Mouse (Mus musculus) hindbrain, embryonic 12.5 days (tissue): ENCODE measurements around the gene Chchd3. TPM values are rescaled to one million over a fixed set of nuclear protein-coding genes. Genes with fewer than 3 reads are reported as not detected.

ENCODE experiments used
- ATAC-seq: fragments of 200-750 bp; cut with Nextera tagmentation; 2 replicates; pipeline ENCODE4 v1.8.0; 2017; ENCODE audit warnings: moderate TSS enrichment; ENCODE audit not compliant: low FRiP score
- H3K27ac ChIP-seq: fragments of 300-500 bp; sonication (generic); 2 replicates; pipeline ENCODE4 v1.5.1; 2016; ENCODE audit warnings: mild to moderate bottlenecking
- H3K27me3 ChIP-seq: fragments of 300-500 bp; sonication (generic); 2 replicates; pipeline ENCODE4 v1.6.1; 2016; ENCODE audit warnings: mild to moderate bottlenecking
- H3K36me3 ChIP-seq: fragments of 300-500 bp; sonication (generic); 2 replicates; pipeline ENCODE4 v1.6.1; 2016; ENCODE audit warnings: mild to moderate bottlenecking
- H3K4me1 ChIP-seq: fragments of 300-500 bp; sonication (generic); 2 replicates; pipeline ENCODE4 v1.6.1; 2016
- H3K4me2 ChIP-seq: fragments of 300-500 bp; sonication (generic); replicated peaks from 2 replicates; pipeline ENCODE4 v1.6.1; 2016; ENCODE audit warnings: mild to moderate bottlenecking
- H3K4me3 ChIP-seq: fragments of 300-500 bp; sonication (generic); 2 replicates; pipeline ENCODE4 v1.5.1; 2016; ENCODE audit warnings: mild to moderate bottlenecking
- H3K9ac ChIP-seq: fragments of 300-500 bp; sonication (generic); 2 replicates; pipeline ENCODE4 v1.6.1; 2016; ENCODE audit warnings: mild to moderate bottlenecking, moderate library complexity
- H3K9me3 ChIP-seq: fragments of 300-500 bp; sonication (generic); replicated peaks from 2 replicates; pipeline ENCODE4 v1.6.1; 2016; ENCODE audit warnings: mild to moderate bottlenecking
- WGBS: fragments of 180-500 bp; shearing (Covaris S2); methylation state at CpG from one replicate; pipeline ENCODE4 v1.1.7; 2016; 5-methylcytosine and 5-hydroxymethylcytosine counted together
- polyA plus RNA-seq: library from polyadenylated mRNA; unstranded; fragments of >200 nt; fragmentation: Nextera tagmentation; extraction: Ambion mirVana; gene quantifications from 2 replicates; pipeline ENCODE4 v1.2.1, GENCODE M21; 2016

Gene Chchd3
- polyA plus RNA-seq, 1 experiment from 2014 or later = 118 TPM

DNA sequence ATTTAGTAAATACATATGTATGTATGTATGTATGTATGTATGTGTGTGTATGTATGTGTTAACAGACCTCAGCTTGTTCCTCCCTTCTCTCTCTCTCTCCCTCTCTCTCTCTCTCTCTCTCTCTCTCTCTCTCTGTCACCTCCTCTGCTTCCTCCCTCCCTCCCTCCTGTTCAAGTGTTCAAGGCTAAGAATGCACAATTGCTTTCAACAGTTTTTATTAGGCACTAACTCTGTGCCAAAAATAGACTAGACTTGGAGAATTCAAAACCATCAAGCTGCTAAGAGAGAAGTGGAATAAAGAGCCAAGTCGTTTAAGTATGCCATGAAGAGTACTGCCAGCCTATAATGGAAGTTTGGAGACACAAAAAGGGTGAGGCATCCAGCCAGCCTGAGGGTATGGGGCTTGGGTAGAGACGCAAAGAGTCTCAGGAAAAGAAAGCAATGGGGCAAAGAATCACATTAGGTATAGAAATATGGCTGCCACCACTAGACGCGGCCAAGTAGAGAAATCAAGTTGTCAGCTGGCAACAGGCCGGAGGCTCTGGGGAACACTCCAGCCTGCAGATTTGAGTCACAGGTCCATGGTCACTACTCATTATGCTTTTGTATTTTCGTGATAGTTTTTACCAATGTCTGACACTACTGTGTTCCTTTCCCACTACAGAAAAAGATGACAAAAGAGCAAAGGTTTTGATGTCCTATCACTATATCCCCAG, 10.2 kb downstream of the Chchd3 start:
- Histone ChIP-seq H3K27ac (no peak overlapping the region), H3K4me3 (no peak overlapping the region), H3K36me3 (peaks cover 15% of the 10 kb centered on the region), H3K4me2 (no peak overlapping the region), H3K27me3 (no peaks in the 10 kb centered on the region), H3K9ac (no peak overlapping the region), H3K9me3 (no peaks in the 10 kb centered on the region), H3K4me1 (no peaks in the 10 kb centered on the region)
- WGBS = 95% methylated on average over 6 of the region's 6 CpGs
- no peak for ATAC-seq

- no peak overlapping the region for H3K9ac ChIP-seq
Observed at GRCm38 (mm10) chr6:33043480-33043879, 16.6 kb downstream of the Chchd3 start.

GRCm38 (mm10) chr6:33042880-33043279, 17.2 kb downstream of the Chchd3 start:
- 95% methylated on average over 1 of the region's 1 CpGs for WGBS
- no peak overlapping the region for H3K27ac ChIP-seq
- H3K9me3 ChIP-seq = no peaks in the 10 kb centered on the region

More at GRCm38 (mm10) chr6:33043480-33043879, 16.6 kb downstream of the Chchd3 start:
- Histone ChIP-seq H3K27me3 (no peaks in the 10 kb centered on the region), H3K4me2 (no peak overlapping the region), H3K36me3 (peaks cover 30% of the 10 kb centered on the region), H3K27ac (no peak overlapping the region), H3K4me1 (no peaks in the 10 kb centered on the region), H3K4me3 (no peak overlapping the region), H3K9me3 (no peaks in the 10 kb centered on the region)
- ATAC-seq = no peak
- WGBS = 89% methylated on average over 5 of the region's 5 CpGs

GRCm38 (mm10) chr6:33041978-33042377, 18.1 kb downstream of the Chchd3 start:
- Histone ChIP-seq H3K27me3 (no peaks in the 10 kb centered on the region), H3K9ac (no peak overlapping the region), H3K36me3 (peaks cover 23% of the 10 kb centered on the region; the same call in 1 of the 2 replicates), H3K4me2 (no peak overlapping the region), H3K4me1 (peaks cover 6% of the 10 kb centered on the region), H3K27ac (no peak overlapping the region), H3K9me3 (no peaks in the 10 kb centered on the region), H3K4me3 (no peak overlapping the region)
- 91% methylated on average over 2 of the region's 2 CpGs for WGBS
- ATAC-seq = no peak

More at GRCm38 (mm10) chr6:33042880-33043279, 17.2 kb downstream of the Chchd3 start:
- Histone ChIP-seq H3K4me2 (no peak overlapping the region), H3K4me1 (no peaks in the 10 kb centered on the region), H3K27me3 (no peaks in the 10 kb centered on the region), H3K9ac (no peak overlapping the region), H3K4me3 (no peak overlapping the region), H3K36me3 (peaks cover 24% of the 10 kb centered on the region)
- no peak for ATAC-seq

- Histone ChIP-seq H3K4me3 (no peak overlapping the region), H3K9me3 (no peaks in the 10 kb centered on the region), H3K9ac (no peak overlapping the region), H3K27me3 (no peaks in the 10 kb centered on the region), H3K36me3 (peaks cover 21% of the 10 kb centered on the region; the same call in 1 of the 2 replicates), H3K4me1 (peaks cover 9% of the 10 kb centered on the region), H3K27ac (no peak overlapping the region), H3K4me2 (no peak overlapping the region)
- WGBS = 96% methylated on average over 4 of the region's 4 CpGs
- ATAC-seq = no peak
Observed at GRCm38 (mm10) chr6:33040360-33041090, 19.5 kb downstream of the Chchd3 start.

- no peaks in the 10 kb centered on the region for H3K36me3 ChIP-seq
- H3K27me3 ChIP-seq = no peaks in the 10 kb centered on the region
- no peak overlapping the region for H3K9ac ChIP-seq
- peaks cover 9% of the 10 kb centered on the region for H3K4me1 ChIP-seq
- WGBS = 89% methylated on average over 1 of the region's 1 CpGs
- H3K27ac ChIP-seq = no peak overlapping the region
- no peak overlapping the region for H3K4me2 ChIP-seq
- H3K4me3 ChIP-seq = no peak overlapping the region
- H3K9me3 ChIP-seq = no peaks in the 10 kb centered on the region
- ATAC-seq = no peak
Observed at GRCm38 (mm10) chr6:33032543-33032942, 27.5 kb downstream of the Chchd3 start.

DNA sequence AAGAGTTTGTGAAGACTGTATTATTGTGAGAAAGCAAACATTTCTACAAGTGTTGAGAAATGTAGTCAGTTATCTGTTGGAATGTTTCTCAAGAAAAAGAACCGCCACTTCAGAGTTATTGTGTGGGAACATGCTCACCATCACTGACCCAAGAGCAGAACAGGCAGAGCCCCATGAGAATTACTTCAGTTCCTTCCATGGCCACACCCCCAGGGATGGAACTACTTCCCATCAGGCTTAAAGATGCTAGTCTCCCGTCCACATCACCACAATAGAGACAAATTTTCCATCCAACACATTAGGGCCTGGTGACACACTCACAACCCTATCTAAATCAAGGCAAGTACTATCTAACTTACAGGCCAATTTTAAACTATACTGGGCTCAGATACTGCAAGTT, 28.4 kb downstream of the Chchd3 start:
- no peaks in the 10 kb centered on the region for H3K9me3 ChIP-seq
- no peak for ATAC-seq
- no peak overlapping the region for H3K27ac ChIP-seq
- no peak overlapping the region for H3K4me2 ChIP-seq
- 85% methylated on average over 2 of the region's 2 CpGs for WGBS
- H3K4me3 ChIP-seq = no peak overlapping the region
- no peak overlapping the region for H3K9ac ChIP-seq
- peaks cover 2% of the 10 kb centered on the region; the same call in 1 of the 2 replicates for H3K4me1 ChIP-seq
- no peaks in the 10 kb centered on the region for H3K36me3 ChIP-seq
- no peaks in the 10 kb centered on the region for H3K27me3 ChIP-seq

DNA sequence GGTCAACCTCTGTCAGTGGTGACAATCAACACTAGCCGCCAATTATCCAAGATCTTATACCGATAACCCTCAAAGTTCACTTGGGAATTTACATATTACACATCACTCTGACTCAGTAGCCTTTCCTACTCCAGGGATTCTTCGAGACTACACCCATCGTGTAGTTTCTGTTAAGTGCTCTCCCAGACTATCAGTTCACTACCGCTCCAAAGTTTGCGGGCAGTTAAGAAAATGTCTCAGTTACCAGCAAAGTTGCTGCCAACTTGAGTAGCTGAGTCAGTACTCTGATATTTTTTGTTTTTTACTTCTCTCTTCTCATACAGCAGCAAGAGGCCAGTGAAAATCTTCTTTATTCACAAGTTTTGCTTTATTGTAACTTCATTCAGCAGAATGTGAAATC, 31.8 kb downstream of the Chchd3 start:
- Histone ChIP-seq H3K9ac (no peak overlapping the region), H3K4me3 (no peak overlapping the region), H3K27me3 (no peaks in the 10 kb centered on the region), H3K4me2 (no peak overlapping the region), H3K36me3 (no peaks in the 10 kb centered on the region), H3K27ac (no peak overlapping the region), H3K4me1 (no peaks in the 10 kb centered on the region), H3K9me3 (no peaks in the 10 kb centered on the region)
- WGBS = 92% methylated on average over 6 of the region's 6 CpGs
- no peak for ATAC-seq

DNA sequence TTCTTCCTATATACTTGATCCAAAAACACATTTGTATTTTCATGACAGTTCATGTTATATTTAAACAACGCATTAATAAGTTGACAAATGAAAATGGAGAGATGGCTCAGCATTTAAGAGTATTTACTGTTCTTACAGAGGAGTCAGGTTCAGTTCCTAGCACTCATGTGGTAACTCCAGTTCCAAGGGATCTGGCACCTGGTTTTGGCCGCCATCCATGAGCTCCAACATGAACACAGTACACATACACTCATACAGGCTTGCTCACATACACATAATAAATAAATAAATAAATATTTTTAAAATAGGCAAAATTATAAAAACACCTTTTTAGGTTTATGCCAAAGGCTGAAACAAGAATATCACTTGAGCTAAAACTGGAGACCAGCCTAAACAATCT, 35.0 kb downstream of the Chchd3 start:
- no peaks in the 10 kb centered on the region for H3K4me1 ChIP-seq
- H3K27me3 ChIP-seq = no peaks in the 10 kb centered on the region
- H3K9me3 ChIP-seq = no peaks in the 10 kb centered on the region
- H3K36me3 ChIP-seq = no peaks in the 10 kb centered on the region
- H3K27ac ChIP-seq = no peak overlapping the region
- no peak overlapping the region for H3K4me2 ChIP-seq
- no peak overlapping the region for H3K4me3 ChIP-seq
- ATAC-seq = no peak
- no peak overlapping the region for H3K9ac ChIP-seq
- 97% methylated on average over 2 of the region's 2 CpGs for WGBS

DNA sequence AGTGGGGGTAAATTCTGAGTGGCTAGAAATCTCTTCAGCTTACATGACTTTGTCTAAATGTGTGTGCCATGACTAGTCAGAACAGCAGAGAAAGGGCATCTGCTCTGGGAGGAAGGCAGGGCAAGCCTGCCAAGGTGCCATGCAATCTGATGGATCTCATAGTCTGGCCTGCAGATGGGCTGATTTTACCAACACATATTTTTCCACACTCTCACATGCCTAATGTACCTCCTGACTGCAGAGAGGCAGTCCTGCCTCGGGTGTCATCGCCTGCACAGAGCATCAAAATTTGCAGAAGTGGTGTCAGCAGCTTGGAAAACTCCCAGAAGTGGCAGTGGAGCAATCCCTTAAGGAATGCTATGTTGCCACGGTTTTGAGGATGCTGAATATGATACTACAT, 55.5 kb downstream of the Chchd3 start:
- no peak overlapping the region for H3K9ac ChIP-seq
- 81% methylated on average over 3 of the region's 3 CpGs for WGBS
- no peaks in the 10 kb centered on the region for H3K27me3 ChIP-seq
- no peaks in the 10 kb centered on the region for H3K9me3 ChIP-seq
- H3K4me2 ChIP-seq = no peak overlapping the region
- H3K36me3 ChIP-seq = no peaks in the 10 kb centered on the region
- H3K4me3 ChIP-seq = no peak overlapping the region
- no peak for ATAC-seq
- H3K27ac ChIP-seq = no peak overlapping the region
- H3K4me1 ChIP-seq = peaks cover 15% of the 10 kb centered on the region

DNA sequence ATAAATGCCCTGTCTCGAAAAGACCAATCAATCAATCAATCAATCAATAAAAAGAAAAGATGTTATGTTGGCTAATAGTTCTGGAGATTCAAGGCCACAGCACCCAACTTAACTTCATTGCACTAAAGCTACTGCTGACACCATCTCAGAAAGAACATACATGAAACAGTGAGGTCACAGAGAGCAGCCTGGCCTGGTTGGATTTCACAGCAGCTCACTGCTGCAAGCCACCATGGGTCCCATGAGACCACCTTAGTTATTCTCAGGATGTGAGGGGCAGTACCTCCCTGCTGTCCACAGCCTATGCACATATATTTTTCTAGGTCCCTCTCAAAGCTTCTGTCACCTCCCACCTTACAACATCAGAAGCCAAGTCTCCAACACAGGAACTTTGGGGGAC, 57.1 kb downstream of the Chchd3 start:
- H3K4me3 ChIP-seq = no peak overlapping the region
- no peak overlapping the region for H3K9ac ChIP-seq
- H3K4me2 ChIP-seq = no peak overlapping the region
- H3K36me3 ChIP-seq = no peaks in the 10 kb centered on the region
- ATAC-seq = no peak
- WGBS = 74% methylated on average over 1 of the region's 1 CpGs
- no peaks in the 10 kb centered on the region for H3K9me3 ChIP-seq
- H3K27me3 ChIP-seq = no peaks in the 10 kb centered on the region
- H3K4me1 ChIP-seq = peaks cover 15% of the 10 kb centered on the region
- H3K27ac ChIP-seq = no peak overlapping the region

- H3K36me3 ChIP-seq = no peaks in the 10 kb centered on the region
- ATAC-seq = no peak
- no peak overlapping the region for H3K4me2 ChIP-seq
- no peaks in the 10 kb centered on the region for H3K27me3 ChIP-seq
- WGBS = 95% methylated on average over 15 of the region's 15 CpGs
- no peak overlapping the region for H3K9ac ChIP-seq
- no peak overlapping the region for H3K27ac ChIP-seq
- H3K4me1 ChIP-seq = peaks cover 15% of the 10 kb centered on the region
- no peaks in the 10 kb centered on the region for H3K9me3 ChIP-seq
- no peak overlapping the region for H3K4me3 ChIP-seq
Observed at GRCm38 (mm10) chr6:33001271-33001670, 58.8 kb downstream of the Chchd3 start.

DNA sequence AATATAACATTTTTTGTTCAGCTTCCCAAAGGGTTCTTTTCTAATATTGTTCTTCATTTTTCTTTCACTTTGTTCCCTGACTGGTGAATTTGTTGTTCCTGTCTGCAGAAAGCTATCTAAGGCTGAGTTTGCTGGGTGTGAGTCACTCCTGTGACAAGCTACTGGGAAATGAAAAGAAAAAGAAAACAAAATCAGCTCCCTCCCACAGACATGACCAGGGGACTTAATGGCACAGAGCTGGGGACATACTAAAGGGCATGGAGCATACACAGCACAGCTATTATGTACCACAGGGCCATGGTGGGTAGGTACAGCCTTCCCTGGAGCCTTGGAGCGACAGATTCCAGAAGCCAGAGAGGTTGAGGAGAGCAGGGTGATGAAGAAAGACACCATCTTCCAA, 63.5 kb downstream of the Chchd3 start:
- 78% methylated on average over 1 of the region's 1 CpGs for WGBS
- Histone ChIP-seq H3K4me2 (no peak overlapping the region), H3K27me3 (no peaks in the 10 kb centered on the region), H3K9me3 (no peaks in the 10 kb centered on the region), H3K36me3 (no peaks in the 10 kb centered on the region), H3K4me1 (peaks cover 3% of the 10 kb centered on the region; the same call in 1 of the 2 replicates), H3K27ac (no peak overlapping the region), H3K4me3 (no peak overlapping the region), H3K9ac (no peak overlapping the region)
- no peak for ATAC-seq
